Mouse (Mus musculus) heart, adult 2 months (tissue): ENCODE data around the gene Fgf14. TPM values are rescaled to one million over a fixed set of nuclear protein-coding genes. Genes with fewer than 3 reads are reported as not detected.

ENCODE experiments used
- DNase-seq, 2 experiments: peaks; one replicate each; pipeline ENCODE4 v3.0.0; 2021
- H3K27ac ChIP-seq: fragments of 200-600 bp; 2 replicates; pipeline ENCODE4 v1.8.1; 2022
- H3K27me3 ChIP-seq: fragments of 200-500 bp; 2 replicates; pipeline ENCODE4 v1.6.1; 2012; ENCODE audit warnings: mild to moderate bottlenecking, low read length, inconsistent platforms, mixed read lengths; ENCODE audit not compliant: control insufficient read depth, insufficient read depth
- H3K36me3 ChIP-seq: fragments of 200-500 bp; 2 replicates; pipeline ENCODE4 v1.6.1; 2012; ENCODE audit warnings: low read length, inconsistent platforms; ENCODE audit not compliant: control insufficient read depth, insufficient read depth
- H3K4me1 ChIP-seq: fragments of 200-500 bp; 2 replicates; pipeline ENCODE4 v1.6.1; 2011; ENCODE audit warnings: low read length; ENCODE audit not compliant: control insufficient read depth, insufficient read depth
- H3K4me3 ChIP-seq: fragments of 200-600 bp; 2 replicates; pipeline ENCODE4 v1.8.1; 2022
- H3K79me2 ChIP-seq: fragments of 200-500 bp; replicated peaks from 2 replicates; pipeline ENCODE4 v1.6.1; 2012; ENCODE audit warnings: mild to moderate bottlenecking, inconsistent platforms, low read length, moderate library complexity, mixed read lengths; ENCODE audit not compliant: control insufficient read depth, insufficient read depth
- H3K9ac ChIP-seq: fragments of 200-500 bp; 2 replicates; pipeline ENCODE4 v1.6.1; 2012; ENCODE audit warnings: low read depth, mild to moderate bottlenecking, control low read depth, inconsistent platforms, low read length, mixed read lengths
- CTCF ChIP-seq: fragments of 200-600 bp; IDR thresholded peaks from 2 replicates; pipeline ENCODE4 v1.8.1; 2022; ENCODE audit warnings: antibody characterized with exemption, mild to moderate bottlenecking, moderate library complexity
- EP300 ChIP-seq: fragments of 200-500 bp; IDR thresholded peaks from 2 replicates; pipeline ENCODE4 v1.6.1; 2011; ENCODE audit warnings: low read depth, low read length, control low read depth; ENCODE audit not compliant: insufficient read depth
- POLR2A ChIP-seq: fragments of 200-500 bp; IDR thresholded peaks from 2 replicates; pipeline ENCODE4 v1.6.1; 2011; ENCODE audit warnings: mild to moderate bottlenecking, low read depth, low read length, control low read depth; ENCODE audit not compliant: insufficient read depth
- WGBS: fragments of 180-500 bp; shearing (Covaris S2); methylation state at CpG from one replicate; pipeline ENCODE4 v1.1.7; 2018; 5-methylcytosine and 5-hydroxymethylcytosine counted together
- intact Hi-C: fragments of 180-260 bp; cut with DNase I; formaldehyde crosslinking; loops from one replicate; pipeline ENCODE4 v1.15.1; 2025
- polyA plus RNA-seq: library from polyadenylated mRNA; depleted of rRNA; stranded (reverse); fragments of >200 nt; gene quantifications from 2 replicates; pipeline ENCODE4 v1.2.3, GENCODE M21; 2012
- total RNA-seq, 2 experiments: library from RNA; stranded (reverse); gene quantifications; 2 replicates each; pipeline ENCODE4 v1.2.3; 2021

Fgf14 gene
- total and polyA plus RNA-seq, 3 experiments = 0.45 to 2.3 (median 1.5) TPM

DNA sequence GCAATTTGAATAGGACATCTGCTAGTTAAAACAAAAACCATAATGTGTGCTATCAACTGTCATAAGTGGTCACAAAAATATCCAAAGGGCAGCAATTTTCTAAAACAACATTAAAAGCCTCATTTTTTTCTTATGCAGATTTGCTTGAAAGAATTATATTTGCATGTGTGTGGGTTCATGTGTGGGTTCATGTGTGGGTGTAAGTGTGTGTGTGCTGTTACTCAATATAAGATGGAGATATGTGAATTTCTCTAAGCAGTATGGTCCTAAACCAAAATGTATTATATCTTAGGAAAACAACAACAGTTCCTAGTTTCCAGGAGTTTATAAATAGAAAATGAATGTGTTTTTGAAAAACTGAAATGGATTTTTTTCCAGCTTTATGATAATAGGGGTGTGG is 413.7 kb downstream of the Fgf14 start:
- TF ChIP-seq POLR2A = no peak
- no peak for TF ChIP-seq CTCF
- TF ChIP-seq EP300 = no peak

DNA sequence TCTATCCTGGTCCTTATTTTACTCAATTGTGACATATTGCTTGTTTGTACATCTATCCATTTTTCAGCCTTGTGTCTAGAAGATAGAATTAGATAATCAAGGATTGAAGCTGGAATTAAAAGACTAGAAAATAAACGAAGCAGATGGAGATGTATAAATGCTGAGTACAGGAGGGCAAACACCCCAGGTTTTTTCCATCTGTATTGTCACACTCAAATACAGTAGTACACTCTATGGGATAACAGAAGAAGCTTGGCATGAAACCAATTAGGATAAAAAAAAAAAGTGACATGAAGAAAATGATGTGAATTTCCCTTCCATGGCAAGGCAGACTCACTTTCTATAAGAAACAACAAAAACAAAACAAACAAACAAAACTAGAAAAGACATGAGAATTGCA is 429.4 kb downstream of the Fgf14 start:
- no peak for DNase-seq
- TF ChIP-seq CTCF (no peak), EP300 (no peak), POLR2A (no peak)
- Histone ChIP-seq H3K36me3 (no peaks in the 10 kb centered on the region), H3K4me1 (no peaks in the 10 kb centered on the region), H3K9ac (no peak overlapping the region), H3K27ac (no peak overlapping the region), H3K27me3 (no peaks in the 10 kb centered on the region), H3K79me2 (no peaks in the 10 kb centered on the region), H3K4me3 (no peak overlapping the region)
- WGBS = 40% methylated on average over 1 of the region's 1 CpGs
- intact Hi-C loops = no loop called here

More for the DNA sequence above, 413.7 kb downstream of the Fgf14 start:
- H3K4me1 ChIP-seq = no peaks in the 10 kb centered on the region
- no peaks in the 10 kb centered on the region for H3K36me3 ChIP-seq
- H3K27me3 ChIP-seq = no peaks in the 10 kb centered on the region
- no peak for DNase-seq
- no peak overlapping the region for H3K4me3 ChIP-seq
- intact Hi-C loops = no loop called here
- H3K9ac ChIP-seq = no peak overlapping the region
- H3K79me2 ChIP-seq = no peaks in the 10 kb centered on the region
- no peak overlapping the region for H3K27ac ChIP-seq

DNA sequence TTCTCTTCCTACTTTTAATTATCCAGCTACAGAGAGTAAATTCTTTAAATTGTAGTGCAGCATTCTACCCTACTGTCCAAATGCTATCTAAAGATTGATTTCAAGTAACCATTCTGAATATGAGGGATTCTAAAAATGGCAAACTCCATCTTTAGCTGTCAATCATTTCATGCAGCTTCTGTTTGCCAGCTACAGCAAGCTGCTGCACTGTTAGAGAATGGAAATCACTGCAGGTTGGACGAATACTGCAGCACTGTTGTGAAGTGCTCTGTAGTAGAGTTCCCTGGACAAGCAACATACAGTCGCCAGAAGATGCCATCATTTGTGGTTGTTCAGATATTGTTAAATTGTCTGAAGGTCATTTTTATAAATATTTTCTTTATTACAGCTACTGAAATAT is 453.5 kb downstream of the Fgf14 start:
- H3K36me3 ChIP-seq = no peaks in the 10 kb centered on the region
- H3K4me3 ChIP-seq = no peak overlapping the region
- no peaks in the 10 kb centered on the region for H3K4me1 ChIP-seq
- WGBS = 47% methylated on average over 2 of the region's 2 CpGs
- TF ChIP-seq EP300 (no peak), POLR2A (no peak), CTCF (no peak)
- H3K27me3 ChIP-seq = no peaks in the 10 kb centered on the region
- no peak overlapping the region for H3K9ac ChIP-seq
- intact Hi-C loops = no loop called here
- no peak for DNase-seq
- H3K27ac ChIP-seq = no peak overlapping the region
- no peaks in the 10 kb centered on the region for H3K79me2 ChIP-seq

DNA sequence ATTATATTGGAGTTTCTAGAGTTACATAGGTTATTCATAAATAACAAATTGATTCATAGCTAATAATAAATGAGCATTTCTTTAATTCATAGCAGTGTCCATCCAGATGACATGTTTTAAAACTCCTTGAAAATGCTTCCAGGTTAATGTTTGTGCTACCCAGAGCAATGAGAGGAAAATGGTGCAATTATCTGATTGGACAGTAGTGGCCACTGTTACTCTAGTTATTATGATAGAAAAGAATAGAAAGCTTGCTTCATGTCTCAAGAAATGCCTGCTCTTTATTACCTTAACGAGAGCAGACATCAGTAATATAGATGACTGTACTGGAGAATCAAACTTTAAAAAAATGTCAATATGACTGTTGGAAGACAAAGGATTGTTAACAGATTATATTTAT is 454.5 kb downstream of the Fgf14 start:
- intact Hi-C loops = no loop called here
- no peak for DNase-seq
- Histone ChIP-seq H3K79me2 (no peaks in the 10 kb centered on the region), H3K27ac (no peak overlapping the region), H3K36me3 (no peaks in the 10 kb centered on the region), H3K9ac (no peak overlapping the region), H3K4me1 (no peaks in the 10 kb centered on the region), H3K4me3 (no peak overlapping the region), H3K27me3 (no peaks in the 10 kb centered on the region)
- 22% methylated on average over 1 of the region's 1 CpGs for WGBS
- TF ChIP-seq CTCF = peak; percentile 63
- TF ChIP-seq POLR2A = no peak
- no peak for TF ChIP-seq EP300

DNA sequence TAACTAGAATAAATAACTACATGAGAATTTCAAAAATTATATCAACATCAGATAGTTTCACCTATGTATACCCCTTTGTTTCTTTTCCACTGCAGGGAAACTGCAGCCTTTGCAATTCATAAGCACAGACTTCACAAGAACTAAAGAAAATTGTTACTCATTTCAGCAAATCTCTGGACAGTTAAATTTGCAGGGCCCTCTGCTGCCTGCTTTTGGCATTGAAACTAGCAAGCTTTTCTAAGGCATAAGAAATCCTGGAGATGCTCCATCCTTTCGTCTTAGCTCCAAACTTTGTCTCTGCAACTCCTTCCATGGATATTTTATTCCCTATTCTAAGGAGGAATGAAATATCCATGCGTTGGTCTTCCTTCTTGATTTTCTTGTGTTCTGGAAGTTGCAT is 455.9 kb downstream of the Fgf14 start:
- intact Hi-C loops = no loop called here

DNA sequence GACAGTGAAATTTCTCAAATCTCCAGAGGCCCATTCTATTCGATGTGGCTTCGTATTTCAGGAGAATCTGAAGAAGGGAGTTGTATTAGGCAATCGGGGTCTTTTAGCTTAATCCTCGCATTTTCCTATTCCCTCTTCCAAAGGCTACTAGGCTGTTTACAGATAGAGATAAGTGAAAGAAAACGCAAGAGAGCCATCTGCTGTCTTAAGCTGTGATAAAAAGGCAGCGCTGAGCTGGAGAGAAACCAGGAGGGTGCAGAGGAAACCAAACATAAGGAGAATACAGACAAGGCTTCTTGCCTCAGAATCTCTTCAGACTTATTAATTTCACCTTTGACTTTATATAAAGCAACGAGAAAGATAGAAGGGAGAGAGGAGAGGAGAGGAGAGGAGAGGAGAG is 481.1 kb downstream of the Fgf14 start:
- peaks cover 2% of the 10 kb centered on the region; the same call in 1 of the 2 replicates for H3K27me3 ChIP-seq
- no peaks in the 10 kb centered on the region for H3K36me3 ChIP-seq
- H3K79me2 ChIP-seq = no peaks in the 10 kb centered on the region
- WGBS = 15% methylated on average over 7 of the region's 7 CpGs
- TF ChIP-seq EP300 (no peak), POLR2A (no peak), CTCF (0 out of 2 replicates have a peak, but pooled peaks have one; percentile 5)
- DNase-seq = no peak
- no peak overlapping the region for H3K27ac ChIP-seq
- no peak overlapping the region for H3K9ac ChIP-seq
- no peak overlapping the region for H3K4me3 ChIP-seq
- H3K4me1 ChIP-seq = no peaks in the 10 kb centered on the region
- intact Hi-C loops = no loop called here

More for the DNA sequence above, 455.9 kb downstream of the Fgf14 start:
- Histone ChIP-seq H3K36me3 (no peaks in the 10 kb centered on the region), H3K9ac (no peak overlapping the region), H3K4me1 (no peaks in the 10 kb centered on the region), H3K27ac (no peak overlapping the region), H3K4me3 (no peak overlapping the region), H3K79me2 (no peaks in the 10 kb centered on the region), H3K27me3 (no peaks in the 10 kb centered on the region)
- no peak for TF ChIP-seq POLR2A
- TF ChIP-seq EP300 = no peak
- no peak for TF ChIP-seq CTCF
- no peak for DNase-seq
- 49% methylated on average over 2 of the region's 2 CpGs for WGBS

DNA sequence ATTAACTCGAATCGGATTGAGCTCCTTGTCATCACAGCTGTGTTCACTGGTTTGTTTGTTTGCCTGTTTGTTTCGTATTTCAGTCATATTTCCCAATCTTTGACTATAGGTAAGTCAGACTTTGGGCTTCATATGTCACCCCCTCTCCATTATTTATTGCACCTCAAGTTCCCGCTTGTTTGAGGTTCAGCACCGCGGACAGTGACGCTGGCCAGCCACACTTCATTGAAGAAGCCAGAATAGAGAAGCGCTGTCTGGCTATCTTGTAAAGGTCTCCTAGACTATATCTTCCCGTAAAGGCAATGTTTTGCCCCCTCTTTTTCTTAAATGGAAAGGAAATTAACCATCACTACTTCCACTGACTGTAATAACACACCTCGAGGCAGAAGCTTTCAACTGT is 481.6 kb downstream of the Fgf14 start:
- WGBS = 29% methylated on average over 10 of the region's 10 CpGs
- intact Hi-C loops = no loop called here
- no peak overlapping the region for H3K4me3 ChIP-seq
- no peaks in the 10 kb centered on the region for H3K4me1 ChIP-seq
- no peak overlapping the region for H3K27ac ChIP-seq
- no peaks in the 10 kb centered on the region for H3K79me2 ChIP-seq
- no peak overlapping the region for H3K9ac ChIP-seq
- no peaks in the 10 kb centered on the region for H3K36me3 ChIP-seq
- TF ChIP-seq POLR2A (no peak), CTCF (no peak), EP300 (no peak)
- no peak for DNase-seq
- H3K27me3 ChIP-seq = peaks cover 2% of the 10 kb centered on the region; the same call in 1 of the 2 replicates
